Mouse (Mus musculus): ENCODE results near the gene Map4k2. TPM values are rescaled to one million over a fixed set of nuclear protein-coding genes. Genes with fewer than 3 reads are reported as not detected.

Map4k2 gene
- total and polyA plus RNA-seq, 3 experiments = 55.5 to 119 (median 95.2) TPM

GRCm38 (mm10) chr19:6321358-6321757, 19.6 kb upstream of the Map4k2 start:
- DNase-seq (ENCODE audit: extremely low read depth) = no peak
- no peak overlapping the region for H3K4me2 ChIP-seq (ENCODE audit: insufficient read depth, low read depth, poor library complexity, severe bottlenecking)
- dilution Hi-C loops (cut with MboI; ENCODE audit: extremely low pct_ligation_motif_present, extremely low pct_unique_long_range_greater_than_20kb, low sequenced_read_pairs) (no loop called here), in situ Hi-C loops (cut with MboI; ENCODE audit: low pct_ligation_motif_present, low pct_unique_long_range_greater_than_20kb, low sequenced_read_pairs) (loop anchor here (25.0 kb wide), 1 partner anchor 159 kb away; no protein-coding TSS in a partner anchor)
- H3K27ac ChIP-seq (ENCODE audit: insufficient read depth, low read depth) = no peak overlapping the region
- peaks cover 6 to 20% of the 10 kb centered on the region in 2 experiments; a peak in 3 of 4 replicates for H3K4me1 ChIP-seq (ENCODE audit: control insufficient read depth in 1 of 2, insufficient read depth in 2 of 2)
- no peak overlapping the region for H3K9ac ChIP-seq (ENCODE audit: insufficient read depth, low read depth)
- no peaks in the 10 kb centered on the region for H3K9me3 ChIP-seq (replicated peaks; ENCODE audit: low read length)
- H3K79me2 ChIP-seq (replicated peaks; ENCODE audit: control insufficient read depth, extremely low read depth, insufficient read depth, poor library complexity, severe bottlenecking) = no peaks in the 10 kb centered on the region
- peaks cover 22 to 31% of the 10 kb centered on the region in 2 experiments for H3K36me3 ChIP-seq (replicated peaks in 1 of 2; ENCODE audit: control insufficient read depth in 1 of 2, insufficient read depth in 1 of 2, low read length in 1 of 2)
- H3K4me3 ChIP-seq (replicated peaks in 1 of 3; ENCODE audit: low read depth in 2 of 3, low read length in 2 of 3, poor library complexity in 1 of 3) = peak overlapping the region in 2 of 3 experiments; percentile 13 to 64
- H3K27me3 ChIP-seq (replicated peaks) = no peaks in the 10 kb centered on the region
- TF ChIP-seq GABPA (IDR thresholded peaks at IDR 0.05; ENCODE audit: insufficient replicate concordance, low read depth, low read length) (no peak), EP300 (IDR thresholded peaks at IDR 0.05; ENCODE audit: low read length) (no peak), TCF12 (IDR thresholded peaks at IDR 0.05; ENCODE audit: low read depth, low read length) (no peak), TBP (conservative IDR thresholded peaks at IDR 0.05; ENCODE audit: low read depth, low read length) (no peak), CHD2 (IDR thresholded peaks at IDR 0.05; ENCODE audit: low read length) (no peak), USF2 (conservative IDR thresholded peaks at IDR 0.05; ENCODE audit: low read depth, low read length) (no peak), IRF4 (IDR thresholded peaks at IDR 0.05; ENCODE audit: low read depth, low read length) (no peak), USF1 (IDR thresholded peaks at IDR 0.05; ENCODE audit: low read depth, low read length) (no peak), ETS1 (conservative IDR thresholded peaks at IDR 0.05; ENCODE audit: low read depth, low read length) (no peak), BHLHE40 (IDR thresholded peaks at IDR 0.05; ENCODE audit: low read depth, low read length) (no peak), ZNF384 (IDR thresholded peaks at IDR 0.05; ENCODE audit: low read depth, low read length) (no peak), CTCF (conservative IDR thresholded peaks at IDR 0.05 in 1 of 2, IDR thresholded peaks at IDR 0.05 in 1 of 2; ENCODE audit: low read depth in 2 of 2, low read length in 2 of 2) (no peak), MAFK (IDR thresholded peaks at IDR 0.05; ENCODE audit: insufficient replicate concordance, low read length) (no peak), MYC (IDR thresholded peaks at IDR 0.05; ENCODE audit: low read depth, low read length) (no peak), ZC3H11A (IDR thresholded peaks at IDR 0.05; ENCODE audit: low read depth, low read length) (no peak), RCOR1 (conservative IDR thresholded peaks at IDR 0.05; ENCODE audit: low read depth, low read length) (no peak), ZMIZ1 (IDR thresholded peaks at IDR 0.05; ENCODE audit: low read depth, low read length) (no peak), RAD21 (IDR thresholded peaks at IDR 0.05; ENCODE audit: low read depth, low read length) (no peak), UBTF (IDR thresholded peaks at IDR 0.05; ENCODE audit: low read depth, low read length) (no peak), SMC3 (IDR thresholded peaks at IDR 0.05; ENCODE audit: low read depth, low read length) (no peak)
